8 mouse cellular contexts compared by ENCODE assay signal in genomic region chr17:84097286-84097685, GRCm38 (mm10).
DNase-seq lines count a peak whose midpoint lies in the region; ATAC-seq and TF ChIP-seq lines count a peak whose summit lies in the region.

No protein-coding gene starts in this region.

- peak overlapping the region; percentile 73; the same call in 1 of the 2 replicates for H3K4me2 ChIP-seq in lung, embryonic 14.5 days
- peak overlapping the region; percentile 64 for H3K4me2 ChIP-seq in forebrain, embryonic 13.5 days
- no peak overlapping the region for H3K4me2 ChIP-seq in limb, embryonic 15.5 days
- H3K4me2 ChIP-seq in stomach, embryonic 14.5 days (replicated peaks; ENCODE audit: low read depth, low read length) = no peak overlapping the region

- no peaks in the 10 kb centered on the region for H3K27me3 ChIP-seq in lung, embryonic 14.5 days (ENCODE audit: insufficient read depth, low read length)
- no peaks in the 10 kb centered on the region for H3K27me3 ChIP-seq in forebrain, embryonic 13.5 days
- no peaks in the 10 kb centered on the region for H3K27me3 ChIP-seq in limb, embryonic 15.5 days
- no peaks in the 10 kb centered on the region for H3K27me3 ChIP-seq in stomach, embryonic 14.5 days (ENCODE audit: control insufficient read depth, insufficient read depth, low read length)

- TF ChIP-seq CTCF in lung, embryonic 14.5 days (IDR thresholded peaks at IDR 0.05; ENCODE audit: low read depth) = no peak

- no peaks in the 10 kb centered on the region for H3K36me3 ChIP-seq in lung, embryonic 14.5 days (ENCODE audit: insufficient read depth)
- H3K36me3 ChIP-seq in forebrain, embryonic 13.5 days (ENCODE audit: poor library complexity, severe bottlenecking) = no peaks in the 10 kb centered on the region
- no peaks in the 10 kb centered on the region for H3K36me3 ChIP-seq in limb, embryonic 15.5 days
- H3K36me3 ChIP-seq in stomach, embryonic 14.5 days (ENCODE audit: control insufficient read depth, insufficient read depth, low read length) = no peaks in the 10 kb centered on the region

- peaks cover 15% of the 10 kb centered on the region for H3K4me1 ChIP-seq in lung, embryonic 14.5 days (ENCODE audit: insufficient read depth)
- peaks cover 46% of the 10 kb centered on the region for H3K4me1 ChIP-seq in forebrain, embryonic 13.5 days
- H3K4me1 ChIP-seq in limb, embryonic 15.5 days = peaks cover 38% of the 10 kb centered on the region
- H3K4me1 ChIP-seq in stomach, embryonic 14.5 days (ENCODE audit: control insufficient read depth, insufficient read depth, low read length) = peaks cover 10% of the 10 kb centered on the region; the same call in 1 of the 2 replicates

- no peak overlapping the region for H3K27ac ChIP-seq in lung, embryonic 14.5 days (ENCODE audit: low read depth)
- H3K27ac ChIP-seq in forebrain, embryonic 13.5 days = peak overlapping the region; percentile 95
- H3K27ac ChIP-seq in limb, embryonic 15.5 days = 0 out of 2 replicates have a peak overlapping the region, but pooled peaks have one; percentile 33
- H3K27ac ChIP-seq in stomach, embryonic 14.5 days (ENCODE audit: low read length) = no peak overlapping the region; the same call in 1 of the 2 replicates

- ATAC-seq in lung, embryonic 14.5 days (ENCODE audit: insufficient read depth) = no peak
- no peak for ATAC-seq in forebrain, embryonic 13.5 days
- ATAC-seq in limb, embryonic 15.5 days (ENCODE audit: insufficient number of reproducible peaks, low FRiP score, low TSS enrichment, low read depth) = no peak
- ATAC-seq in stomach, embryonic 14.5 days (ENCODE audit: insufficient number of reproducible peaks, insufficient read depth, low FRiP score, low read depth) = no peak
- ATAC-seq in cerebellum, adult (ENCODE audit: insufficient number of reproducible peaks, low FRiP score, low TSS enrichment) = no peak

- H3K9ac ChIP-seq in lung, embryonic 14.5 days = no peak overlapping the region
- H3K9ac ChIP-seq in forebrain, embryonic 13.5 days = no peak overlapping the region
- H3K9ac ChIP-seq in limb, embryonic 15.5 days = no peak overlapping the region
- 0 out of 2 replicates have a peak overlapping the region, but pooled peaks have one; percentile 7 for H3K9ac ChIP-seq in stomach, embryonic 14.5 days (replicated peaks; ENCODE audit: low read depth, low read length)

- peak; percentile 51 for DNase-seq in lung, embryonic 14.5 days
- no peak for DNase-seq in lung, postnatal 4 days
- DNase-seq in urinary bladder, postnatal 36 days (ENCODE audit: low spot score in 2 of 2) = no peak
- no peak for DNase-seq in layer of hippocampus, adult 11-12 months (ENCODE audit: low spot score)

- 64% methylated on average over 13 of the region's 13 CpGs for WGBS in lung, embryonic 14.5 days
- 48% methylated on average over 13 of the region's 13 CpGs for WGBS in forebrain, embryonic 13.5 days
- WGBS in limb, embryonic 15.5 days = 74% methylated on average over 13 of the region's 13 CpGs
- WGBS in stomach, embryonic 14.5 days = 69% methylated on average over 13 of the region's 13 CpGs

- no peaks in the 10 kb centered on the region for H3K9me3 ChIP-seq in lung, embryonic 14.5 days (ENCODE audit: low read depth, low read length)
- no peaks in the 10 kb centered on the region for H3K9me3 ChIP-seq in forebrain, embryonic 13.5 days (replicated peaks)
- H3K9me3 ChIP-seq in limb, embryonic 15.5 days = no peaks in the 10 kb centered on the region
- H3K9me3 ChIP-seq in stomach, embryonic 14.5 days (ENCODE audit: control insufficient read depth, low read depth, low read length) = no peaks in the 10 kb centered on the region; the same call in 1 of the 2 replicates

- H3K4me3 ChIP-seq in lung, embryonic 14.5 days (ENCODE audit: low read depth, low read length) = no peak overlapping the region
- H3K4me3 ChIP-seq in forebrain, embryonic 13.5 days = no peak overlapping the region
- no peak overlapping the region for H3K4me3 ChIP-seq in limb, embryonic 15.5 days
- H3K4me3 ChIP-seq in stomach, embryonic 14.5 days (ENCODE audit: low read depth, low read length) = no peak overlapping the region; the same call in 1 of the 2 replicates

Comparison
In these comparisons a context has a peak if more than half of its experiments do, and no peak if none do; other contexts are left out.
1. H3K27ac ChIP-seq: peak in forebrain, embryonic 13.5 days (single experiment) and limb, embryonic 15.5 days (single experiment); none in lung, embryonic 14.5 days (single experiment) and stomach, embryonic 14.5 days (single experiment).
2. H3K4me2 ChIP-seq: peak in lung, embryonic 14.5 days (single experiment) and forebrain, embryonic 13.5 days (single experiment); none in limb, embryonic 15.5 days (single experiment) and stomach, embryonic 14.5 days (single experiment).